Mouse (Mus musculus) embryo, embryonic 9.5 days (tissue): ENCODE measurements around the gene Myoz1.

Source experiments
- DNase-seq: peaks from one replicate; pipeline ENCODE4 v3.0.0-alpha.2; 2017; ENCODE audit errors: extremely low spot score

Myoz1 gene

GRCm38 (mm10) chr14:20672990-20673389 is 16.6 kb upstream of the Myoz1 start:
- peak; percentile 41 for DNase-seq

DNA sequence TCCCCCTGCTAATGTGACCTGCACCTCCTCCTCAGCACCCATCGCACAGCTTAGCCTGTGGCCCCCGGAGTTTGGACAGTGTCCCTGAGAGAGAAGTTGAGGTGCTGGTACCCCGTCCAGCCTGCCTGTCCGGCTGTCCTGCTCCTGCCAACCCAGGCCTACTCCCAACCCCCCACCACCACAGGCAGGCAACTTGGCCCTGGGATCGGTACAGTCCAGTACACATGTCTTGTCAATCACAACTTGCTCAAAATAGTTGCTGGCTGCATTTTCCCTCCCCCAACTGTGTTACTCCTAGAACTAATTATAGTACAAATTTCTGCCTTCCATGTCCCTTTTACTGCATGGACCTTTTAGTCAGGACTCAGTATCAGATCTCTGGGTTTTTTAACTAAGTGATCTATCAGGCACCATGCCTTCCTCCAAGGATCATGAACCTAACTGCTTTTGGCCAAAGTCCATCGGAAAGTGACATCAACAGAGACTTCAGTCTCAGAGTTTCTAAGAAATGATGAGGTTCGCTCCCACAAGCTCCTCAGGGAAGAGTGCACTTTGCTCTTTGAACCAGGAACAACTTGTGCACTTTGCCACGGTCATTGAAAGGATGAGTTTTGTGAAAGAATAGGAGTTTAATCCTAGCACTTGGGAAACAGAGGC is 11.9 kb upstream of the Myoz1 start, which contains the start of gene Synpo2l:
Synpo2l (minus strand) TSS at position 201 of the 657 bp plus-strand sequence.
- no peak for DNase-seq

- DNase-seq, result no peak
Observed at GRCm38 (mm10) chr14:20667469-20667868, 11.1 kb upstream of the Myoz1 start.

- DNase-seq, result no peak
Observed at GRCm38 (mm10) chr14:20664436-20664835, 8.1 kb upstream of the Myoz1 start.

GRCm38 (mm10) chr14:20663601-20664000 is 7.3 kb upstream of the Myoz1 start:
- no peak for DNase-seq

DNA sequence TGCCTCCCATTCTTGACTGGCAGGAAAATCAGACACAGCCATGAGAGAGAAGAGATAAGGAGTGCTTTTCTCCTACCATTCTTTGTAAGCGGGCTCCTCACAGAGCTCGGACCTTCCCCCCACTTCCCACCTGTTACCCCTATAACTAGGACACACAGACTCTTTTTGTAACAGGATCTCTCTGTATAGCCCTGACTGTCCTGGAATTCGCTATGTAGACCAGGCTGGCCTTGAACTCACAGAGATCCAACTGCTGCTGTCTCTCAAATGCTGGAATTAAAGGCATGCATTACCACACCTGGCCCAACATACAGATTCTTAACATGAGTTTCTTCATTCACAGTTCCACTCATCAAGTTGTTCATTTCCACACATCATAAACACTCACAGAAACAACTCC is 6.4 kb upstream of the Myoz1 start:
- no peak for DNase-seq

DNA sequence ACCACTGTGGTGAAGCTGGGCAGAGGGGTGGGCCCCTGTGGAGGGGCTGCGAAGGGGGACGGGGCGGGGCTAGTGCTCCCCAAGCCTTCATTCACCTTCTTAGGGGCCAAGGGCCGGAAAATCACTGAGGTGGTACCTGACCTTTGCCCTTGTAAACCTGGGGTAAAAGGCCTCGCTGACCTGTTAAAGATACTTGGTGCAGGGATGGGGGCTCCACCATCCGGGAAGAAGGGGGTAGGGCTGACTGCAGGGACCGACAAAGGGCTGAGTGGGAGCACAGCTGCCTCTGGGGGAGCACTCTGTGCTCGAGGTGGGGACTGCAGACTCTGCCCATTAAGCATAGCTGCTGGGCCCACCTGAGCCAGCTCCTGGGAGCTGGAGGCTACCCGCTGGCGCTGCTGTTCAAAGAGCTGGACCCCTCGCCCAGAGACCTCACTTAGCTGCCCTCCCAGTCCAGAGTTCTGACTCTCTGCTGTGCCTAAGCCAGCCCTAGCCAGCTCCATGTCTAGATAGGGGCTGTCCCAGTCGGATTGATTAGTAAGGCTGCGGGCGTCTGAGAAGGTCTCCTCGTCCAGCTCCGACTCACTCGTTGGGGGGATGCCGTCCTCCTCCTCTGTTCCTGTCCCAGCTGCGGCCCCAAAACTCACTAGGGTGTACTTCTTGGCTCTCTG is 5.5 kb upstream of the Myoz1 start:
- no peak for DNase-seq

GRCm38 (mm10) chr14:20660827-20661660 is 4.7 kb upstream of the Myoz1 start:
- DNase-seq, result peak; percentile 94

DNA sequence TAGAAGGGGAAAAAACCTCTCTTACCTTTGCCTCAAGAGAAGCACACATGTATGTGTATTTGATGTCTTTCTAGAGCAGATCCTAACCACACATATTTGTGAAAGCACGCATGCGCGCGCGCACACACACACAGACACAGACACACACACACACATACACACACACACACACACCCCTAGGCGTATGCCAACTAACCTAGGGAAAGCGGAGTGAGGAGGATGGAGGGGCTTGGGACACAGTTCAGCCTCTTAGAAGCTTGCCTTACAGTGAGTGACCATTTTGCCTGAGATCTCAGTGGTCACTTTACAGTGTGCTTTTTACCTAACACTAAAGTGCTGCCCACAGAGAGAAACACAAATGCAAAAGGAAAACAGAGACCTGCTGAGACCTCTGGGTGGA is 3.3 kb upstream of the Myoz1 start:
- no peak for DNase-seq

GRCm38 (mm10) chr14:20658902-20659301 is 2.6 kb upstream of the Myoz1 start:
- DNase-seq, result no peak

GRCm38 (mm10) chr14:20658326-20658725 is 2.0 kb upstream of the Myoz1 start:
- DNase-seq, result peak; percentile 52

- no peak for DNase-seq
Observed at GRCm38 (mm10) chr14:20655731-20656130, 609 bp downstream of the Myoz1 start.

GRCm38 (mm10) chr14:20654690-20655421 is 1.5 kb downstream of the Myoz1 start:
- DNase-seq, result no peak

DNA sequence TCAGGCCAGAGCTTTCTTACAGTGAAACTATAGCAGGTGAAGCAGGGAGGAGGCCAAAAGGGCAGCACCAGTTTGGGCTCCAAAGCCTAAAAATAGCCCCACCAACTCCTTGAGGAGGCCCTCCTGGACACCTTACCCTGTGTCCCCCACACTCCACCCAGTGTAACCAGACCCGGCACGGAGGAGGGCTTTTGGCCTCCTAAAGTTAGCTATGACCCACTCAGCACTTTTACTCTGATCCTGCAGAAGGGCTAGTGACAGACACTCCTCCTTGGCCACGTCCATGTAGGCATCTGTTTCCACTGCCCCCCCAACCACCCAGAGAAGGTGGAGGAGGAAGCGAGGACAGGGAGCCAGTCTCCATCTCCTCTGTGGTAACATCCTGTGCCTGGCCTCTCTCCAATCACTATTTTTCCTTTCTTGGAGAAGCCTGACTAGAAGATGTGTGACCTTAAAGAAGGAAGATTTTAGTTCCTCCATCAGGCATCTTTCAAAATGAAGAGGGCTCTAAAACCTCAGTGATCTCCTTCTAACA is 4.6 kb downstream of the Myoz1 start:
- DNase-seq, result no peak

DNA sequence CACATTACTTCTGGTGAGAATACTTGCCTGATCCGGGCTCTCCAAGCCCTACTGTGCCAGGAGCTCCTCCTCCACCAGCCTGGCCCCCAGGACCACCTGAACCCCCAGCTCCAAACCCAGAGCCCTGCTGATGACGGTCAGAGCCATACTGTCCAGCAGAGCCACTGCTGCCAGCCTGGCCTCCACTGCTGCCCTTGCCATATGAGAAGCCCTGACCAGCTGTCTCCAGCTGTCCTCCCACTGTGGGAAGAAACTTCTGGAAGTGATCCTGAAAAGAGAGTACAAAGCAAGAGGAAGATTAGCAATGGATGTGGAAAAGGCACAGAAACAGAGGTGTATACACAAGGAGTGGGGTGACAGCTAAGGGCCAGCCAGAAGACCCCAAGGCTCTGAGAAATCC is 5.3 kb downstream of the Myoz1 start:
- DNase-seq, result no peak

- no peak for DNase-seq
Observed at GRCm38 (mm10) chr14:20646381-20646780, 10.0 kb downstream of the Myoz1 start.

DNA sequence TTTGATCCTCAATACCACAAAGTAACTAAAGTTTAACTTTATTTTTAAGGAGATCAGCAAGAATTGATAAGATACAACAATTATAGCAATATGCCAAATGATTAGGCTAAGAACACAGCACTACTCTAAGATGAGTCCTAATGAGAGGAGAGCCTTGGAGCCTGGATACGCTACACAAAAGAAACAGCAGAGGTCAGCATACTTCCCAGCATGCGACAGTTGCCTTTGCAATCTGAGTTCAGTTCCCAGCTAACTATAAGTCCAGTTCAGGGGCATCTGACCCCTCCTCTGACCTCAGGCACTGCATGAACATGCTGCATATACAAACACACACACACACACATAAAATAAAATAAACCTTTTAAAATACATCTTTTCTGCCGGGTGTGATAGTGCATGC is 10.8 kb downstream of the Myoz1 start:
- DNase-seq, result no peak

GRCm38 (mm10) chr14:20641438-20641875 is 14.9 kb downstream of the Myoz1 start:
- no peak for DNase-seq

DNA sequence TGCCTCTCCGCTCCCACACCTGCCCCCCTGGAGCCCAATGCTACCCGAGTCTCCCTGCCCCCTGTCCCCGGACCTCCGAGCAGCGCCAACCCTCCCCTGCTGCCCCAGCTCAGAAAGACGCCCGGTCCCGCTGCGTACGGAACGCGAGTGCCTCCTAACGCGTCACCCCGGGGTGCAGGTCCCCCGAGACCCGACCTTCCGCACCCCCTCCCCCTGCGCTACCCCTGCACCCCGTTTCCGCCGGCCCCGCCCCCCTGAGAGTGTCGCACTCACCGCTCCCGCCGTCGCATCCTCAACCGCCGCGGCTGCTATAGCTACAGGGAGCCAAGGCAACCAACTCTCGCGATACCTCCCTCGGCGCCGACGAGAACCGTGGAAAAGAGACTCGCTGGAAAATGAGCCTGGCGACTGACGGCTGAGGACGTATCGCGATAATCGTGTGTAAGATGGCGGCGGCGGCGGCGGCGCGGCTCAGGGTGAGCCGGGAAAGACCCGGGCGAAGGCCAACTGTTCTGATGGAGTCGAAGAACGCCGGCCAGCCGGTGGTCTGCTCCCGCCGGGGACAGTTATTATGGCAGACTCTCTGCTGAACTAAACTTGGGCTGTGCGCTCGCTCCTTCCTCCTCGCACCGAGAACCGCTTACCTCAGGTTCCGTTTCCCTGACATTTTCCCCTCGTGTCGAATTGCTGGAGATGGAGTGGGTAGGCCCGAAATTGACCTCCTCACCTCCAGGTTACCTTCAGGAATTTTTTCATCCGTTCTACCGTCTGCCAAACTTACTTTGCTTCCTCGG is 15.5 kb downstream of the Myoz1 start, which contains the start of gene Usp54:
Usp54 (minus strand) TSS at position 420 of the 794 bp plus-strand sequence.
- peak; percentile 97 for DNase-seq

GRCm38 (mm10) chr14:20639918-20640619 is 16.3 kb downstream of the Myoz1 start:
- DNase-seq, result peak; percentile 44
